Mouse (Mus musculus) heart, embryonic 14.5 days (tissue): ENCODE measurements around the gene Ctr9. TPM values are rescaled to one million over a fixed set of nuclear protein-coding genes. Genes with fewer than 3 reads are reported as not detected.

Experiments used
- ATAC-seq: fragments of 200-750 bp; cut with Nextera tagmentation; 2 replicates; pipeline ENCODE4 v1.8.0; 2017; ENCODE audit warnings: low read depth, moderate TSS enrichment; ENCODE audit not compliant: insufficient number of reproducible peaks, insufficient read depth, low FRiP score
- H3K27ac ChIP-seq, 2 experiments: fragments of 200-500 bp in 1 of 2; fragments of 300-500 bp in 1 of 2; sonication (generic) in 1 of 2; replicated peaks in 1 of 2; 2 replicates each; pipeline ENCODE4 v1.5.1; 2012 to 2014; ENCODE audit warnings: low read depth in 2 of 2, low read length in 2 of 2, control low read depth in 1 of 2, mild to moderate bottlenecking in 1 of 2, mixed read lengths in 1 of 2; ENCODE audit not compliant: control insufficient read depth in 1 of 2, insufficient read depth in 1 of 2
- H3K27me3 ChIP-seq: fragments of 300-500 bp; sonication (generic); 2 replicates; pipeline ENCODE4 v1.6.1; 2014; ENCODE audit warnings: mild to moderate bottlenecking, low read length, control low read depth; ENCODE audit not compliant: control insufficient read depth, insufficient read depth
- H3K36me3 ChIP-seq: fragments of 300-500 bp; sonication (generic); 2 replicates; pipeline ENCODE4 v1.6.1; 2014; ENCODE audit warnings: mild to moderate bottlenecking, control low read depth, low read length, mixed read lengths; ENCODE audit not compliant: control insufficient read depth, insufficient read depth
- H3K4me1 ChIP-seq, 2 experiments: fragments of 200-500 bp in 1 of 2; fragments of 300-500 bp in 1 of 2; sonication (generic) in 1 of 2; 2 replicates each; pipeline ENCODE4 v1.6.1; 2012 to 2014; ENCODE audit warnings: low read length in 2 of 2, control low read depth in 1 of 2, mixed read lengths in 1 of 2; ENCODE audit not compliant: control insufficient read depth in 2 of 2, insufficient read depth in 2 of 2
- H3K4me2 ChIP-seq: fragments of 300-500 bp; sonication (generic); 2 replicates; pipeline ENCODE4 v1.6.1; 2014; ENCODE audit warnings: mild to moderate bottlenecking, low read length
- H3K4me3 ChIP-seq, 2 experiments: fragments of 200-500 bp in 1 of 2; fragments of 300-500 bp in 1 of 2; sonication (generic) in 1 of 2; 2 replicates each; pipeline ENCODE4 v1.5.1; 2012 to 2014; ENCODE audit warnings: low read length in 2 of 2, mild to moderate bottlenecking in 2 of 2, control low read depth in 1 of 2, low read depth in 1 of 2, moderate library complexity in 1 of 2; ENCODE audit not compliant: control insufficient read depth in 1 of 2, insufficient read depth in 1 of 2
- H3K9ac ChIP-seq: fragments of 300-500 bp; sonication (generic); 2 replicates; pipeline ENCODE4 v1.6.1; 2014; ENCODE audit warnings: mild to moderate bottlenecking, low read length
- H3K9me3 ChIP-seq: fragments of 300-500 bp; sonication (generic); 2 replicates; pipeline ENCODE4 v1.6.1; 2016; ENCODE audit warnings: low read length, control low read depth; ENCODE audit not compliant: control insufficient read depth
- WGBS: fragments of 180-500 bp; shearing (Covaris S2); extraction: QIAGEN DNeasy Blood & Tissue Kit; methylation state at CpG from one replicate; pipeline ENCODE4 v1.1.7; 2014; 5-methylcytosine and 5-hydroxymethylcytosine counted together
- polyA plus RNA-seq: library from polyadenylated mRNA; unstranded; fragments of >200 nt; fragmentation: Nextera tagmentation; extraction: Ambion mirVana; gene quantifications from 2 replicates; pipeline ENCODE4 v1.2.1, GENCODE M21; 2014

Gene Ctr9
- 38.2 and 42.7 TPM in 2 replicates for polyA plus RNA-seq

DNA sequence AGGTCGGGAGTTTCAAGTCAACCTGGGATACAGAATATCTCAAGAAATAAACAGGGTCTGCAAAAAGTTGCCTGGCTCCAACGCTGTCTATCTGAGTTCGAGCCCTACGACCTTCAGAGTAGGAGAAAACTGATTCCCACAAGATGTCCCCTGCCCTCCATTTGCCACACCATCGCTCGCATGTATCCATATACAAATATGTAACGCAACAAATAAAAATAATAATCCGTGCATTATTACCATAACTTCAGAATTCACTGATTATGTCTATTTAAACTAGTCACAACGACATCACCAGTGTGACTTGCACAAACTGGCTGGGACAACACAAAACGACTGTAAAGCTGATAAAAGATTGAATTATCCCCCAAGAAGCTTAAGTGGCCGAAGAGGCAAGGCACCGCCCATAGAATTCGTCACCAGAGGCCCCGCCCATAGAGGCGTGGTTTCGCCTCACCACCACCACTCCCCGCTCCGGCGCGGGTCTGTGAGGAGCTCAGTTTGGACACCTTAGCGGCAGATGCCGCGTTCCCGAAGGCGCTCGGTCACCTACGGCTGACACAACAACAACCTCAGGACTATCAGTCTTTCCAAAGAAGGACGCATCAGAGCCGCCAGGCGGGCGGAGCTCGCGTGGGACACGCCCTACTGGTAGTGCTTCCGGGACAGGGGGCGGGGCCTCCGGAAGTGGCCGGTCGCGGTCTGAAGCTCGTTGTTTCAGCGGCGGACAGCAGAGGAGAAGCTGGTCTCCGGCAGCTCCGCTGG, at the start of gene Ctr9:
TSS of gene Ctr9 (plus strand) at position 671 of the 765 bp plus-strand sequence.
- Histone ChIP-seq H3K4me2 (peak within 1 kb of the TSS; percentile 86), H3K4me1 (peaks cover 7 to 11% of the 10 kb centered on the region in 2 experiments), H3K27ac (peak within 1 kb of the TSS; percentile 91 to 94), H3K27me3 (no peaks in the 10 kb centered on the region), H3K9ac (peak within 1 kb of the TSS; percentile 84), H3K36me3 (peaks cover 23% of the 10 kb centered on the region), H3K4me3 (peak within 1 kb of the TSS; percentile 67 to 95), H3K9me3 (no peaks in the 10 kb centered on the region)
- WGBS = 6% methylated on average over 44 of the region's 45 CpGs
- ATAC-seq = peak; percentile 97

DNA sequence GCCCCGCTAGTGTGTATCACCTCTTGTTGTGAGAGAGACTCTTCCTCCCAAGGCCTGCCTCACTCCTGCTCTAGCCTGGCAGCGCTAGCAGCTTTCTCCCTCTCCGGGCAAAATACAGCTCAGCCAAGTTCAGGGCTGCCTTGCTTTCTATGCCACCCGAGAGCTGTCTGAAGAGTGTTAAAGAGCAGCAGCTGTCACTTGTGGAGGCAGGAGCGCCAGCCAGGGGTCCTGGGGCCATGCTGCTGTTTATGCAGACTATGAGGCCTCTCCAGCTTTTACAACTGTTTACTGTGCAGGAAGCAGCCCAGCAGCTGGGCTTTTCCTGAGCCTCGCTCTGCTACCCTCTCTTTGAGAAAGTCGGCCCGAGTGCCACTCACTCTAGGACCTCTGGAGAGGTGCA, 47.7 kb upstream of the Ctr9 start:
- peak overlapping the region; percentile 48 for H3K9ac ChIP-seq
- peak overlapping the region; percentile 8 to 27; a peak in 3 of 4 replicates for H3K4me3 ChIP-seq
- peak overlapping the region; percentile 52 to 71 for H3K27ac ChIP-seq
- no peak for ATAC-seq
- 28% methylated on average over 8 of the region's 8 CpGs for WGBS
- no peaks in the 10 kb centered on the region for H3K27me3 ChIP-seq
- H3K4me2 ChIP-seq = peak overlapping the region; percentile 50
- H3K9me3 ChIP-seq = no peaks in the 10 kb centered on the region
- H3K4me1 ChIP-seq = peaks cover 26 to 44% of the 10 kb centered on the region in 2 experiments
- H3K36me3 ChIP-seq = no peaks in the 10 kb centered on the region

DNA sequence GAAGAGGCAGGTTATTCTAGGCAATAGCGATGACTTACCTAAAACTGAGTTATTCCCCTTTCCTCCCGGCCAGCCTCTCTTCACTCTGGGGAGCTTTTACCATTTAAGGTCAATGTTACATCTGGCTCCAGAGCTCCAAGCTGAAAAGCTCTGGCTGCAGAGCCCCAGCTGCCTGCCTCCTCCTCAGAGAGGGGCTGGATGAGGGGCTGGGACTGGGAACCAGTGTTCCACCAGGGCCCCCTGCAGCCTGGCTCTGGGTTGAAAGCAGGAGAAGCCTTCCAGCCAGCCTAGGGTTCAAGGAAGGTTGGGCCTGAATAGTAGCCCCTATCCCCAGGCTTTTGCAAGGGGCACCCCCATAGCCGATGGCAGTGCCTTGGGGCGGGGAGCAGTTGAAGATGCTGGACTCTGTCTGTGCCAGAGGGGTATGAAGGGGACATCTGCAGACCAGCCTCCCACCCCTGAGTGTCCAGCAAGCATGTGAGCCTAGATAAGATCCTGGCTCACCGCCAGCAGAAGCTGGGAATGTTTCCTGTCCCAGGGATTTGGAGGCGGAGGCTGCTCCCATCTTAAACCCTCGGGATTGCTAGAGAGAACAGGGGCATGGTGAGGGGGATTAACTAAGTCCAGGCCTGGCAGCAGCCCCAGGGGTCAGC, 46.6 kb upstream of the Ctr9 start, which contains the start of gene Mrvi1:
TSS of gene Mrvi1 (minus strand) at position 409 of the 653 bp plus-strand sequence.
- Histone ChIP-seq H3K27ac (peak within 1 kb of the TSS; percentile 52 to 71), H3K9ac (peak within 1 kb of the TSS; percentile 48; the same call in 1 of the 2 replicates), H3K36me3 (no peaks in the 10 kb centered on the region), H3K9me3 (no peaks in the 10 kb centered on the region), H3K4me2 (peak within 1 kb of the TSS; percentile 50), H3K4me1 (peaks cover 27 to 41% of the 10 kb centered on the region in 2 experiments), H3K27me3 (no peaks in the 10 kb centered on the region), H3K4me3 (peak within 1 kb of the TSS; percentile 8 to 27)
- WGBS = 6% methylated on average over 7 of the region's 7 CpGs
- ATAC-seq = peak; percentile 62; the same call in 1 of the 2 replicates

GRCm38 (mm10) chr7:110982764-110983163, 46.0 kb upstream of the Ctr9 start:
- 36% methylated on average over 4 of the region's 4 CpGs for WGBS
- Histone ChIP-seq H3K27ac (peak overlapping the region; percentile 5 to 71; a peak in 2 of 4 replicates), H3K9ac (no peak overlapping the region), H3K4me1 (peaks cover 27 to 35% of the 10 kb centered on the region in 2 experiments), H3K9me3 (no peaks in the 10 kb centered on the region), H3K4me2 (peak overlapping the region; percentile 50), H3K4me3 (no peak overlapping the region), H3K36me3 (no peaks in the 10 kb centered on the region), H3K27me3 (no peaks in the 10 kb centered on the region)
- ATAC-seq = no peak

GRCm38 (mm10) chr7:110983621-110984020, 45.1 kb upstream of the Ctr9 start:
- ATAC-seq = no peak
- no peak overlapping the region for H3K4me2 ChIP-seq
- H3K4me3 ChIP-seq = no peak overlapping the region
- H3K4me1 ChIP-seq = peaks cover 27 to 31% of the 10 kb centered on the region in 2 experiments
- H3K9ac ChIP-seq = no peak overlapping the region
- H3K27ac ChIP-seq = no peak overlapping the region
- no peaks in the 10 kb centered on the region for H3K9me3 ChIP-seq
- WGBS = 75% methylated on average over 5 of the region's 5 CpGs
- no peaks in the 10 kb centered on the region for H3K27me3 ChIP-seq
- H3K36me3 ChIP-seq = no peaks in the 10 kb centered on the region

- H3K4me3 ChIP-seq = no peak overlapping the region
- peaks cover 36 to 44% of the 10 kb centered on the region in 2 experiments for H3K4me1 ChIP-seq
- no peak for ATAC-seq
- H3K4me2 ChIP-seq = no peak overlapping the region
- H3K27ac ChIP-seq = no peak overlapping the region
- no peaks in the 10 kb centered on the region for H3K36me3 ChIP-seq
- no peaks in the 10 kb centered on the region for H3K27me3 ChIP-seq
- no peaks in the 10 kb centered on the region for H3K9me3 ChIP-seq
- 49% methylated on average over 7 of the region's 7 CpGs for whole genome bisulfite sequencing
- no peak overlapping the region for H3K9ac ChIP-seq
Measured at GRCm38 (mm10) chr7:110985581-110986265, 43.0 kb upstream of the Ctr9 start.

DNA sequence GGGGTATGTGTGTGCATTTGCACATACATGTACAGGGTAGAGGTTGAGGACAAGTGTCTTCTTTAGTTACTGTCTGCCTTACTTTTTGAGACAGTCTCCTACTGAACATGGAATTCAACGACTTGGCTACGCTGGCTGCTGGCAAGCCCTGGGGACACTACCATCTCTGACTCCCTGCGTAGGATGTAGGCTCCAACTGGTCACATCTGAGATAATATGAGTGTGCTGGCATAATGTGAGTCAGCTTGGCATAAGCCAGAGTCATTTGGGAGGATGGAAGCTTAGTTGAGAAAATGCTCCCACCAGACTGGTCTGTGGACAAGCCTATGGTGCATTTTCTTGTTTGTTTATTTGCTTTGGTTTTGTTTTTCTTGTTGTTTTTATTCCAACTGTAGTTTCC, 40.7 kb upstream of the Ctr9 start:
- Histone ChIP-seq H3K4me1 (peaks cover 18 to 27% of the 10 kb centered on the region in 2 experiments), H3K4me2 (no peak overlapping the region), H3K4me3 (no peak overlapping the region), H3K27me3 (no peaks in the 10 kb centered on the region), H3K27ac (no peak overlapping the region), H3K36me3 (no peaks in the 10 kb centered on the region), H3K9me3 (no peaks in the 10 kb centered on the region), H3K9ac (no peak overlapping the region)
- no peak for ATAC-seq
- 84% methylated on average over 3 of the region's 3 CpGs for WGBS
